Mouse (Mus musculus) kidney, adult 11 months (tissue): ENCODE measurements around the gene Iqch.
A peak's percentile ranks its signal among the peaks of the same experiment; 100 is the strongest.

Experiments used
- DNase-seq: peaks from one replicate; pipeline ENCODE4 v3.0.0; 2022

Gene Iqch

GRCm38 (mm10) chr9:63602043-63602939 lies at the start of gene Iqch, which contains the start of gene Aagab:
Gene Iqch (minus strand): TSS chr9:63602493.
Gene Aagab (plus strand): TSS chr9:63602660.
- peak; percentile 95 for DNase-seq

- DNase-seq = no peak
Observed at GRCm38 (mm10) chr9:63651594-63651993, 49.3 kb upstream of the Iqch start.

GRCm38 (mm10) chr9:63650905-63651304 lies 48.6 kb upstream of the Iqch start:
- no peak for DNase-seq

- DNase-seq = no peak
Observed at GRCm38 (mm10) chr9:63649841-63650545, 47.7 kb upstream of the Iqch start.

GRCm38 (mm10) chr9:63648520-63648918 lies 46.2 kb upstream of the Iqch start:
- no peak for DNase-seq

- peak; percentile 72 for DNase-seq
Observed at GRCm38 (mm10) chr9:63647581-63648519, 45.6 kb upstream of the Iqch start.

- no peak for DNase-seq
Observed at GRCm38 (mm10) chr9:63645084-63645483, 42.8 kb upstream of the Iqch start.

- DNase-seq = no peak
Observed at GRCm38 (mm10) chr9:63644011-63644410, 41.7 kb upstream of the Iqch start.

- DNase-seq = no peak
Observed at GRCm38 (mm10) chr9:63641983-63642646, 39.8 kb upstream of the Iqch start.

- DNase-seq = no peak
Observed at GRCm38 (mm10) chr9:63636113-63636512, 33.8 kb upstream of the Iqch start.

GRCm38 (mm10) chr9:63633334-63633733 lies 31.0 kb upstream of the Iqch start:
- DNase-seq = no peak

GRCm38 (mm10) chr9:63632924-63633323 lies 30.6 kb upstream of the Iqch start:
- no peak for DNase-seq

- DNase-seq = no peak
Observed at GRCm38 (mm10) chr9:63632045-63632444, 29.8 kb upstream of the Iqch start.

GRCm38 (mm10) chr9:63625090-63625756 lies 22.9 kb upstream of the Iqch start:
- DNase-seq = no peak

- no peak for DNase-seq
Observed at GRCm38 (mm10) chr9:63623895-63624569, 21.7 kb upstream of the Iqch start.

- DNase-seq = no peak
Observed at GRCm38 (mm10) chr9:63617967-63618366, 15.7 kb upstream of the Iqch start.

- no peak for DNase-seq
Observed at GRCm38 (mm10) chr9:63614018-63614985, 12.0 kb upstream of the Iqch start.

- peak; percentile 29 for DNase-seq
Observed at GRCm38 (mm10) chr9:63613569-63613968, 11.3 kb upstream of the Iqch start.

- peak; percentile 25 for DNase-seq
Observed at GRCm38 (mm10) chr9:63612565-63613515, 10.5 kb upstream of the Iqch start.
